Mouse (Mus musculus): ENCODE data around the gene Fam131a. TPM values are rescaled to one million over a fixed set of nuclear protein-coding genes. Genes with fewer than 3 reads are reported as not detected.
A peak's percentile ranks its signal among the peaks of the same experiment; 100 is the strongest.

Fam131a gene
- total and polyA plus RNA-seq, 3 experiments: 0.67 to 1.3 (median 0.77) TPM

GRCm38 (mm10) chr16:20717181-20717977 is 24.3 kb downstream of the Fam131a start, which contains the start of the genes Polr2h and Clcn2:
Gene Polr2h, plus strand, starts transcription at chr16:20717665.
Gene Clcn2, minus strand, starts transcription at chr16:20717746.
- DNase-seq (ENCODE audit: extremely low read depth): peak; percentile 100
- Histone ChIP-seq H3K9me3 (replicated peaks; ENCODE audit: low read length) (no peaks in the 10 kb centered on the region), H3K36me3 (replicated peaks in 1 of 2; ENCODE audit: control insufficient read depth in 1 of 2, insufficient read depth in 1 of 2, low read length in 1 of 2) (peaks cover 19 to 30% of the 10 kb centered on the region in 2 experiments), H3K9ac (ENCODE audit: insufficient read depth, low read depth) (peak within 1 kb of the TSS; percentile 76), H3K79me2 (replicated peaks; ENCODE audit: control insufficient read depth, extremely low read depth, insufficient read depth, poor library complexity, severe bottlenecking) (peaks cover 10% of the 10 kb centered on the region), H3K4me3 (replicated peaks in 1 of 3; ENCODE audit: low read depth in 2 of 3, low read length in 2 of 3, poor library complexity in 1 of 3) (peak within 1 kb of the TSS; percentile 59 to 96 (median 88)), H3K4me1 (ENCODE audit: control insufficient read depth in 1 of 2, insufficient read depth in 2 of 2) (peaks cover 7 to 28% of the 10 kb centered on the region in 2 experiments; a peak in 3 of 4 replicates), H3K27ac (ENCODE audit: insufficient read depth, low read depth) (peak within 1 kb of the TSS; percentile 76), H3K4me2 (ENCODE audit: insufficient read depth, low read depth, poor library complexity, severe bottlenecking) (peak within 1 kb of the TSS; percentile 98), H3K27me3 (replicated peaks) (peaks cover 11% of the 10 kb centered on the region)
- TF ChIP-seq PAX5 (IDR thresholded peaks at IDR 0.05; ENCODE audit: low read length) (no peak), KAT2A (IDR thresholded peaks at IDR 0.05; ENCODE audit: insufficient replicate concordance, low read length) (peak; percentile 76; the same call in 1 of the 2 replicates), ETS1 (conservative IDR thresholded peaks at IDR 0.05; ENCODE audit: low read depth, low read length) (peak; percentile 26; the same call in 1 of the 2 replicates), E2F4 (IDR thresholded peaks at IDR 0.05; ENCODE audit: insufficient replicate concordance, low read depth, low read length) (no peak), CTCF (conservative IDR thresholded peaks at IDR 0.05 in 1 of 2, IDR thresholded peaks at IDR 0.05 in 1 of 2; ENCODE audit: low read depth in 2 of 2, low read length in 2 of 2) (peak in 1 of 2 experiments; percentile 89; a peak in 2 of 4 replicates), SMC3 (IDR thresholded peaks at IDR 0.05; ENCODE audit: low read depth, low read length) (peak; percentile 33; the same call in 1 of the 2 replicates), BHLHE40 (IDR thresholded peaks at IDR 0.05; ENCODE audit: low read depth, low read length) (peak; percentile 97), SIN3A (IDR thresholded peaks at IDR 0.05; ENCODE audit: low read length) (peak; percentile 34), TBP (conservative IDR thresholded peaks at IDR 0.05; ENCODE audit: low read depth, low read length) (peak; percentile 33; the same call in 1 of the 2 replicates), ZKSCAN1 (IDR thresholded peaks at IDR 0.05; ENCODE audit: borderline replicate concordance, low read depth, low read length) (no peak), NRF1 (IDR thresholded peaks at IDR 0.05; ENCODE audit: low read depth, low read length) (peak; percentile 97), USF2 (conservative IDR thresholded peaks at IDR 0.05; ENCODE audit: low read depth, low read length) (no peak; the same call in 1 of the 2 replicates), IRF4 (IDR thresholded peaks at IDR 0.05; ENCODE audit: low read depth, low read length) (peak; percentile 47), CHD2 (IDR thresholded peaks at IDR 0.05; ENCODE audit: low read length) (no peak), ZC3H11A (IDR thresholded peaks at IDR 0.05; ENCODE audit: low read depth, low read length) (no peak), MXI1 (IDR thresholded peaks at IDR 0.05; ENCODE audit: low read depth, low read length) (peak; percentile 98), MEF2A (IDR thresholded peaks at IDR 0.05; ENCODE audit: borderline replicate concordance, low read depth, low read length) (peak; percentile 77; the same call in 1 of the 2 replicates), POLR2AphosphoS2 (IDR thresholded peaks at IDR 0.05; ENCODE audit: low read depth, low read length) (peak; percentile 87), GABPA (IDR thresholded peaks at IDR 0.05; ENCODE audit: insufficient replicate concordance, low read depth, low read length) (no peak; the same call in 1 of the 2 replicates), MAZ (IDR thresholded peaks at IDR 0.05; ENCODE audit: low read depth, low read length) (peak; percentile 79), JUN (IDR thresholded peaks at IDR 0.05; ENCODE audit: insufficient read depth, low read depth, low read length) (no peak), HCFC1 (IDR thresholded peaks at IDR 0.05; ENCODE audit: low read depth, low read length) (peak; percentile 87), TCF12 (IDR thresholded peaks at IDR 0.05; ENCODE audit: low read depth, low read length) (peak; percentile 40; the same call in 1 of the 2 replicates), RAD21 (IDR thresholded peaks at IDR 0.05; ENCODE audit: low read depth, low read length) (peak; percentile 61), POLR2A (IDR thresholded peaks at IDR 0.05; ENCODE audit: low read depth, low read length) (peak; percentile 94), UBTF (IDR thresholded peaks at IDR 0.05; ENCODE audit: low read depth, low read length) (peak; percentile 78; the same call in 1 of the 2 replicates), MYC (IDR thresholded peaks at IDR 0.05; ENCODE audit: low read depth, low read length) (peak; percentile 95), EP300 (IDR thresholded peaks at IDR 0.05; ENCODE audit: low read length) (no peak), ELF1 (IDR thresholded peaks at IDR 0.05; ENCODE audit: low read depth, low read length) (peak; percentile 94), NELFE (IDR thresholded peaks at IDR 0.05; ENCODE audit: low read depth, low read length) (peak; percentile 93), USF1 (IDR thresholded peaks at IDR 0.05; ENCODE audit: low read depth, low read length) (peak; percentile 62), RCOR1 (conservative IDR thresholded peaks at IDR 0.05; ENCODE audit: low read depth, low read length) (0 out of 2 replicates have a peak, but pooled peaks have one; percentile 19), ZMIZ1 (IDR thresholded peaks at IDR 0.05; ENCODE audit: low read depth, low read length) (peak; percentile 87; the same call in 1 of the 2 replicates), CHD1 (IDR thresholded peaks at IDR 0.05; ENCODE audit: low read depth, low read length) (no peak), JUND (conservative IDR thresholded peaks at IDR 0.05; ENCODE audit: low read depth, low read length) (no peak), MAFK (IDR thresholded peaks at IDR 0.05; ENCODE audit: insufficient replicate concordance, low read length) (no peak), ZNF384 (IDR thresholded peaks at IDR 0.05; ENCODE audit: low read depth, low read length) (no peak), MAX (IDR thresholded peaks at IDR 0.05; ENCODE audit: low read length) (peak; percentile 93)
- in situ Hi-C loops (cut with MboI; ENCODE audit: low pct_ligation_motif_present, low pct_unique_long_range_greater_than_20kb, low sequenced_read_pairs): loop anchor here (5.0 to 10.0 kb wide), 2 partner anchors 45 to 177 kb away; no protein-coding TSS in a partner anchor
- dilution Hi-C loops (cut with MboI; ENCODE audit: extremely low pct_ligation_motif_present, extremely low pct_unique_long_range_greater_than_20kb, low sequenced_read_pairs): no loop called here
